Mouse (Mus musculus) heart, postnatal 4 days (tissue): Measurements from ENCODE around the gene Kdm2b. TPM values are rescaled to one million over a fixed set of nuclear protein-coding genes. Genes with fewer than 3 reads are reported as not detected.

Experiments used
- DNase-seq: peaks from one replicate; pipeline ENCODE4 v3.0.0; 2021
- total RNA-seq, 2 experiments: library from RNA; stranded (reverse); gene quantifications; 2 replicates each; pipeline ENCODE4 v1.2.3; 2021

The Kdm2b gene
- total RNA-seq, 2 experiments from 2014 or later: 27.7 to 29.5 TPM

GRCm38 (mm10) chr5:122925534-122925958 is 64.1 kb downstream of the Kdm2b start:
- peak; percentile 78 for DNase-seq

GRCm38 (mm10) chr5:122923871-122924465 is 65.7 kb downstream of the Kdm2b start:
- peak; percentile 43 for DNase-seq

- no peak for DNase-seq
Measured at GRCm38 (mm10) chr5:122921941-122922340, 67.7 kb downstream of the Kdm2b start.

- DNase-seq: no peak
Measured at GRCm38 (mm10) chr5:122920557-122920956, 69.1 kb downstream of the Kdm2b start.

GRCm38 (mm10) chr5:122917982-122918711 is 71.5 kb downstream of the Kdm2b start:
- no peak for DNase-seq

- DNase-seq: no peak
Measured at GRCm38 (mm10) chr5:122916147-122916546, 73.5 kb downstream of the Kdm2b start.

GRCm38 (mm10) chr5:122912863-122913262 is 76.8 kb downstream of the Kdm2b start:
- DNase-seq: no peak

GRCm38 (mm10) chr5:122909481-122909880 is 80.1 kb downstream of the Kdm2b start:
- peak; percentile 41 for DNase-seq

- DNase-seq: no peak
Measured at GRCm38 (mm10) chr5:122908001-122908400, 81.6 kb downstream of the Kdm2b start.

GRCm38 (mm10) chr5:122907182-122907581 is 82.4 kb downstream of the Kdm2b start:
- DNase-seq: no peak

- DNase-seq: no peak
Measured at GRCm38 (mm10) chr5:122903165-122903564, 86.5 kb downstream of the Kdm2b start.

- DNase-seq: no peak
Measured at GRCm38 (mm10) chr5:122902228-122902627, 87.4 kb downstream of the Kdm2b start.

GRCm38 (mm10) chr5:122901666-122902065 is 88.0 kb downstream of the Kdm2b start:
- no peak for DNase-seq

- DNase-seq: no peak
Measured at GRCm38 (mm10) chr5:122901179-122901578, 88.4 kb downstream of the Kdm2b start.

- no peak for DNase-seq
Measured at GRCm38 (mm10) chr5:122900558-122901171, 89.0 kb downstream of the Kdm2b start.

- DNase-seq: peak; percentile 92
Measured at GRCm38 (mm10) chr5:122899777-122900557, 89.7 kb downstream of the Kdm2b start.

- peak; percentile 38 for DNase-seq
Measured at GRCm38 (mm10) chr5:122898963-122899776, 90.5 kb downstream of the Kdm2b start.

- DNase-seq: no peak
Measured at GRCm38 (mm10) chr5:122898153-122898552, 91.5 kb downstream of the Kdm2b start.

GRCm38 (mm10) chr5:122894821-122895220 is 94.8 kb downstream of the Kdm2b start:
- DNase-seq: no peak

GRCm38 (mm10) chr5:122894007-122894637 is 95.5 kb downstream of the Kdm2b start:
- peak; percentile 64 for DNase-seq

GRCm38 (mm10) chr5:122893270-122893669 is 96.4 kb downstream of the Kdm2b start:
- no peak for DNase-seq
